Mouse (Mus musculus): ENCODE data around the gene Adh7.

Adh7 gene

GRCm38 (mm10) chr3:138217631-138218264 lies at the start of gene Adh7:
TSS of gene Adh7 (plus strand) at chr3:138217760.
- DNase-seq (ENCODE audit: low read depth, low spot score) = no peak

- no peak for DNase-seq (ENCODE audit: low read depth, low spot score)
Measured at GRCm38 (mm10) chr3:138173291-138173690, 44.3 kb upstream of the Adh7 start.

- DNase-seq (ENCODE audit: low read depth, low spot score) = no peak
Measured at GRCm38 (mm10) chr3:138175551-138175950, 42.0 kb upstream of the Adh7 start.

GRCm38 (mm10) chr3:138182019-138182418 lies 35.5 kb upstream of the Adh7 start:
- DNase-seq (ENCODE audit: low read depth, low spot score) = no peak

GRCm38 (mm10) chr3:138183371-138183770 lies 34.2 kb upstream of the Adh7 start:
- DNase-seq (ENCODE audit: low read depth, low spot score) = no peak

- no peak for DNase-seq (ENCODE audit: low read depth, low spot score)
Measured at GRCm38 (mm10) chr3:138185290-138185689, 32.3 kb upstream of the Adh7 start.

- DNase-seq (ENCODE audit: low read depth, low spot score) = peak; percentile 49
Measured at GRCm38 (mm10) chr3:138185995-138186930, 31.3 kb upstream of the Adh7 start.

- no peak for DNase-seq (ENCODE audit: low read depth, low spot score)
Measured at GRCm38 (mm10) chr3:138192260-138192659, 25.3 kb upstream of the Adh7 start.

- no peak for DNase-seq (ENCODE audit: low read depth, low spot score)
Measured at GRCm38 (mm10) chr3:138193683-138194302, 23.8 kb upstream of the Adh7 start, which contains the start of gene 4930579F01Rik. TSS of gene 4930579F01Rik (minus strand) at chr3:138193825.

GRCm38 (mm10) chr3:138197093-138197492 lies 20.5 kb upstream of the Adh7 start:
- no peak for DNase-seq (ENCODE audit: low read depth, low spot score)

GRCm38 (mm10) chr3:138197556-138197955 lies 20.0 kb upstream of the Adh7 start:
- DNase-seq (ENCODE audit: low read depth, low spot score) = no peak

- DNase-seq (ENCODE audit: low read depth, low spot score) = peak; percentile 93
Measured at GRCm38 (mm10) chr3:138197973-138198721, 19.4 kb upstream of the Adh7 start.

- DNase-seq (ENCODE audit: low read depth, low spot score) = no peak
Measured at GRCm38 (mm10) chr3:138198722-138199068, 18.9 kb upstream of the Adh7 start.

GRCm38 (mm10) chr3:138208821-138209220 lies 8.7 kb upstream of the Adh7 start:
- DNase-seq (ENCODE audit: low read depth, low spot score) = no peak

- no peak for DNase-seq (ENCODE audit: low read depth, low spot score)
Measured at GRCm38 (mm10) chr3:138210432-138211075, 7.0 kb upstream of the Adh7 start.

- DNase-seq (ENCODE audit: low read depth, low spot score) = no peak
Measured at GRCm38 (mm10) chr3:138212431-138212951, 5.1 kb upstream of the Adh7 start.

- peak; percentile 43 for DNase-seq (ENCODE audit: low read depth, low spot score)
Measured at GRCm38 (mm10) chr3:138215395-138215989, 2.1 kb upstream of the Adh7 start.

GRCm38 (mm10) chr3:138216091-138216490 lies 1.5 kb upstream of the Adh7 start:
- no peak for DNase-seq (ENCODE audit: low read depth, low spot score)

GRCm38 (mm10) chr3:138221116-138221515 lies 3.6 kb downstream of the Adh7 start:
- DNase-seq (ENCODE audit: low read depth, low spot score) = no peak

- DNase-seq (ENCODE audit: low read depth, low spot score) = no peak
Measured at GRCm38 (mm10) chr3:138222511-138222910, 5.0 kb downstream of the Adh7 start.

Data from mesoderm, embryonic 11.5 days (tissue).